Mouse (Mus musculus): ENCODE measurements around the gene C1qtnf3.

- TF ChIP-seq CTCF (IDR thresholded peaks at IDR 0.05; ENCODE audit: control insufficient read depth, insufficient read depth, low read length) = no peak
- no peak for TF ChIP-seq POLR2A (IDR thresholded peaks at IDR 0.05; ENCODE audit: borderline replicate concordance, control insufficient read depth, low read depth, low read length)
Observed at GRCm38 (mm10) chr15:10917312-10917660, 34.8 kb upstream of the C1qtnf3 start.

Measured in bone marrow, adult 2 months (tissue).